Mouse (Mus musculus): Measurements from ENCODE around the gene Tnfaip8l1.

DNA sequence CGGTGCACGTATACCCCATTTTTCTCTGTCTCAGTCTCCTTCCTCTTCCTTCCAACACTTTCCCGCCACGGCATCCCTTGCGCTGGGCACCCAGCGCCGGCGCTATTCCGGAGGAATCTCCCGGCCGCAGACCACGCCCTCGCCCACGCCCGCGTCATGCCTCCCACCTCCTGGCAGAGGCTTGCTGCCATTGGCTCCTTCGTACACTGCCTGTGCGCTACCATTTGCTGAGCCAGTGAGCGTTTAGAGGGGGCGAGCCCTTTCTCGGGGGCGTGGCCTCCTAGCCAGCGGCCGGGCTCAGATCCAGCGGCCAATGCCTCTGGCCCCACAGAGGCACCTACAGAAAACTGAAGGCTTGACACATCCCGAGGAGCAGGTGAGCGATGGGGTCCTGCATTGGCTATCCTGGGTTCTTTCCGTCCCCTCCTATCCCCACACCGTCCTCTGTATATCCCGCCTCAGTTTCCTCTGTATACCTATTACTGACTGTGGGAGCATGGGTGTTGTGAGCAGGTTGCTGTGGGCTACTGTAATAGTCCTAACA is at the start of gene Tnfaip8l1:
- TF ChIP-seq EP300 (IDR thresholded peaks at IDR 0.05; ENCODE audit: low read depth) (no peak), CTCF (IDR thresholded peaks at IDR 0.05; ENCODE audit: low read depth) (no peak)

All from heart, postnatal 0 days (tissue).